Mouse (Mus musculus) MEL (cell line): ENCODE data around the gene Kansl3.

Source experiments
- CTCF ChIP-seq, 3 experiments: IDR thresholded peaks in 2 of 3; conservative IDR thresholded peaks in 1 of 3; 2 replicates each; pipeline ENCODE4 v1.5.1; 2011 to 2012; ENCODE audit warnings: low read length in 3 of 3, low read depth in 2 of 3, mild to moderate bottlenecking in 2 of 3, improper control_type of control experiment in 1 of 3, inconsistent platforms in 1 of 3, mixed read lengths in 1 of 3, moderate library complexity in 1 of 3; ENCODE audit not compliant: control insufficient read depth in 1 of 3, insufficient read depth in 1 of 3, poor library complexity in 1 of 3, severe bottlenecking in 1 of 3
- E2F4 ChIP-seq: IDR thresholded peaks from 2 replicates; pipeline ENCODE4 v1.6.1; 2011; ENCODE audit warnings: low read depth, low read length, improper control_type of control experiment, borderline replicate concordance
- GATA1 ChIP-seq: IDR thresholded peaks from 2 replicates; pipeline ENCODE4 v1.6.1; 2011; ENCODE audit warnings: low read depth, low read length, improper control_type of control experiment
- HCFC1 ChIP-seq: IDR thresholded peaks from 2 replicates; pipeline ENCODE4 v1.6.1; 2012; ENCODE audit warnings: low read depth, mild to moderate bottlenecking, inconsistent platforms, low read length, improper control_type of control experiment, moderate library complexity
- MAX ChIP-seq: IDR thresholded peaks from 2 replicates; pipeline ENCODE4 v1.6.1; 2011; ENCODE audit warnings: low read length, improper control_type of control experiment
- NELFE ChIP-seq: IDR thresholded peaks from 2 replicates; pipeline ENCODE4 v1.6.1; 2011; ENCODE audit warnings: low read depth, low read length, improper control_type of control experiment
- POLR2A ChIP-seq, 2 experiments: IDR thresholded peaks; 2 replicates each; pipeline ENCODE4 v1.6.1; 2011 to 2012; ENCODE audit warnings: low read length in 2 of 2, mild to moderate bottlenecking in 2 of 2, control low read depth in 1 of 2, improper control_type of control experiment in 1 of 2, low read depth in 1 of 2, moderate library complexity in 1 of 2; ENCODE audit not compliant: control insufficient read depth in 1 of 2, insufficient read depth in 1 of 2, poor library complexity in 1 of 2

GRCm38 (mm10) chr1:36299126-36299525 lies 69.9 kb downstream of the Kansl3 start:
- TF ChIP-seq CTCF (IDR thresholded peaks at IDR 0.05 in 2 of 3, conservative IDR thresholded peaks at IDR 0.05 in 1 of 3; ENCODE audit: control insufficient read depth in 1 of 3, insufficient read depth in 1 of 3, low read depth in 2 of 3, low read length in 3 of 3, poor library complexity in 1 of 3, severe bottlenecking in 1 of 3) (no peak), E2F4 (no peak), MAX (no peak), HCFC1 (no peak), POLR2A (IDR thresholded peaks at IDR 0.05; ENCODE audit: control insufficient read depth in 1 of 2, insufficient read depth in 1 of 2, low read depth in 1 of 2, low read length in 2 of 2, poor library complexity in 1 of 2) (no peak), GATA1 (no peak), NELFE (no peak)
